Mouse (Mus musculus) cortical plate, adult 2 months (tissue): ENCODE data around the gene F8. TPM values are rescaled to one million over a fixed set of nuclear protein-coding genes. Genes with fewer than 3 reads are reported as not detected.
"Not testable (repeated sequence)": the region's sequence is repeated elsewhere in the genome, so short reads cannot be mapped to it uniquely, and the experiment has no call there.

ENCODE experiments used
- H3K27ac ChIP-seq: fragments of 200-500 bp; 2 replicates; pipeline ENCODE4 v1.5.1; 2012; ENCODE audit warnings: low read length, control low read depth, inconsistent platforms; ENCODE audit not compliant: insufficient read depth
- H3K4me1 ChIP-seq: fragments of 200-500 bp; 2 replicates; pipeline ENCODE4 v1.6.1; 2011; ENCODE audit warnings: low read length; ENCODE audit not compliant: control insufficient read depth, insufficient read depth
- H3K4me3 ChIP-seq: fragments of 200-500 bp; 2 replicates; pipeline ENCODE4 v1.5.1; 2011; ENCODE audit warnings: mild to moderate bottlenecking, low read length, control low read depth; ENCODE audit not compliant: insufficient read depth
- CTCF ChIP-seq: fragments of 200-500 bp; IDR thresholded peaks from 2 replicates; pipeline ENCODE4 v1.5.1; 2011; ENCODE audit warnings: mild to moderate bottlenecking, control low read depth, low read length; ENCODE audit not compliant: insufficient read depth; ENCODE audit errors: extremely low read depth
- POLR2A ChIP-seq: fragments of 200-500 bp; IDR thresholded peaks from 2 replicates; pipeline ENCODE4 v1.6.1; 2011; ENCODE audit warnings: mild to moderate bottlenecking, low read length, control low read depth; ENCODE audit not compliant: insufficient read depth; ENCODE audit errors: extremely low read depth
- polyA plus RNA-seq: library from polyadenylated mRNA; depleted of rRNA; stranded (reverse); fragments of >200 nt; gene quantifications from 2 replicates; pipeline ENCODE4 v1.2.3, GENCODE M21; 2012

Gene F8
- polyA plus RNA-seq, 1 experiment, result 0.79 TPM

DNA sequence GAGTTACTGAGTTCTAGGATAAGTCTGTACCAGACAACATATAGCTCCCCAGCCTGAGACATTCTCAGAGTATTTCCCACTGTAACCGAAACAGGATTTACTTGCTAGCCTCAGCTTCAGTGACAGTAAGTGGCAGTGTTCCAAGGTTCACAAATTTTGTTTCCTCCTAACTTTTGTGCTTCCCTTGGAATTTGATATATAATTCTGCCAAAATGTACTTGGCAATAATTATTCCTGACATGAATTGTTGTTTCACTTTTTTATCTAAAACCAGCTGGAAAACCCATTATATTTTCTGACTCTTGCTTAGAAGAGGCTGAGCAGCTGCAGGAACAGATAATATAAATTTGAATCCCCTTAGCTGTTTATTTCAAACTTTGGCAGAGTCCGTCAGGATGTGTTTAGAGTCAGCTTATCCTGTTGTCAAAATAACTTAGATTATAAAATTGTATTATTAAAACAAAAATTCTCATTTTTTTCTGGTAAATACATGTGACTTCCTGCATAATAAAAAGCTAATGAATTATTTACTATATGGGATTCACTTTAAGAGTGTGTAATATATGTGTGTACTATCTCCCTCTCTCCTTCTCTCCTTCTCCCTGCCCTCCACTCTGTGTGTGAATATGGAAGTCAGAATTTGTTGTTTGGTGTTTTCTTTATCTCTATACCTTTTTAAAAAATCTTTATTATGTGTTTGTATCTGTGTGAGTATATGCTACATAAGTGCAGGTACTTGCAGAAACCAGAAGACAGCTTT is 9.6 kb downstream of the F8 start:
- Histone ChIP-seq H3K4me1 (no peaks in the 10 kb centered on the region), H3K27ac (no peak overlapping the region), H3K4me3 (no peak overlapping the region)
- TF ChIP-seq POLR2A (no peak), CTCF (no peak)

DNA sequence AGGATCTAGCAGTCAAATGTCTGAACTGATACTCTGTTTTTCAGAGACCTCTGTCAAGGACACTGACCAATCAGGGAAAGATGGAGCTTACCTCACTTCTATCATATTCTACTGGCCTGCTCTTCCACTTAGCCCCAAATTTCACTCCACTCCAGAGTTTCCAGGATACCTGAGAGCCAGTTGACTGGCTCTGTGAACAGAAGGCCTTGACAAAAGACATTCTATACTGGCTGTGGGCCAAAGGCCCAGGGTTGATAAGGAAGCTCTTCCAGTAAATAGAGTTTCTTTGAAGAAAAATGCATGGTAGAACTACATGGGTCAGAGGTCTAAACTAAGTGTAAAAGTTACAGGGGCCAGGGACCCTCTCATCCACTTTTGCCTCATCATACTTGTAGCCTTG is 12.2 kb downstream of the F8 start:
- Histone ChIP-seq H3K27ac (no peak overlapping the region), H3K4me1 (no peaks in the 10 kb centered on the region), H3K4me3 (no peak overlapping the region)
- no peak for TF ChIP-seq POLR2A
- TF ChIP-seq CTCF, result no peak

DNA sequence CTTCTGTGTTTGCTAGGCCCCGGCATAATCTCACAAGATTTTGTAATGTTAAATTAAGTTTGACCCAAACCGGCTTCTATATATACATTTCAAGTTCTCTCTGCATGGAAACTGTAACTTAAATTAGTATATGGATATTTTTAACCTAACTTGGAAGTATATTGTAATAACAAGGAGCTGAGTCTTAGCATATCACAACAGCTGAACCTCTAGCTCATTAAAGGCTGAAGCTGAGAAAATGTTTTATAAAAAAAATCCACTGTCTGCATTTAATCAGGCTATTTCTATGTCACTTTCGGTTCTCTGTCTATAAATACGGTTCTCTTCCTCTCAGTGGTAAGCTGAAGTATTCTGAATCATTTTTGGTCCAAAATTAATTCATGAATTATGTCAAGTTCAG is 58.9 kb downstream of the F8 start:
- H3K4me3 ChIP-seq, result no peak overlapping the region
- H3K27ac ChIP-seq, result no peak overlapping the region
- H3K4me1 ChIP-seq, result no peaks in the 10 kb centered on the region
- no peak for TF ChIP-seq POLR2A
- no peak for TF ChIP-seq CTCF

DNA sequence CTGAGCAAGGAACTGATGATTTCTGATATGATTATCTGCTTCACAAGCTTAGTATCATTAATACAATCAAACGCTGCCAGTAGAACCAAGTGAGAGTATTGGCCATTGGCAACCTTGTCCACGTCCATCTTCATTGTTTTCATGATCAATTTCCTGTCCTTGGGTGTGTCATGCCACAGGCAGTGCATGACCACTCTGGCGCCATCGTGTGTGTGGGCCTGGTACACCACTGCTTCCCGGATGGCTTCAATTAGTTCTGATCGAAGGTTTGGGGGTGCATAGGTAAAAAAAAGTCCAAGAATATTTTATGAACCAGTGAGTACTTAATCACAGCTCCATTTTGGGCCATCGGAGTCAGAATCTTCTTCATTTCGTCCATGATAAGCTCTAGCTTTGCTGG is 110.7 kb downstream of the F8 start:
- H3K4me1 ChIP-seq, result no peaks in the 10 kb centered on the region
- no peak for TF ChIP-seq CTCF
- TF ChIP-seq POLR2A, result no peak
- no peak overlapping the region for H3K27ac ChIP-seq
- no peak overlapping the region for H3K4me3 ChIP-seq

DNA sequence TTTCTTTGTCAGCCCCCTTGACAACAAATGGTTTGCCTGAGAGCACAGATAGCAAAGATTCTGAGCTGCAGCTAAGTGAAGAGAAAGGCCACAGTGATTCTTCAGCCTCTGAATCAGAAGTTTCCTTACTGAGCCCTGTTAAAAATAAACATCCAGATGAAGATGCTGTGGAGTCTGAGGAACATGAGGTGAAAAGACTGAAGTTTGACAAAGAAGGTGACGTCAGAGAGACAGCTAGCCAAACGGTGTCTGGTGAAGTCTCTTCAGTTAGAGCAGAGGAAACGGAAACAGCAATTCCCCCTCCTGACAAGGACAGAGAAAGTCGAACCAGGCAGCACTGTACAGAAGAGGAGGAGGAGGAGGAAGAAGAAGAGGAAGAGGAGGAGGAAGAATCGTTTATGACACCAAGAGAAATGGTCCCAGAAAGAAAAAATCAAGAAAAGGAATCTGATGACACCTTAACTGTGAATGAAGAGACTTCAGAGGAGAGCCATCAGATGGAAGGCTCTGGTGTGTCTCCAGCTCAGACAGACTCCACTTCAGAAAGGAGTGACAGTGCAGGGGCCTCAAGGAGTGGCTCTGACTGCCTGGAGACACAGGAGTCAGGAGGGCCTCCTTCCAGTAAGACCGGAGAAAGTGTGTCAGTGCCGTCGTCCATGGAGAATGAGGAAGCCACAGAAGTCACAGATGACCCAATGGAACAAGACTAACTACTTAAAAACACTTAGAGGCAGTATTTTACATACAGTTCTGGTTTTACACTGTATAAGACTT is 148.6 kb downstream of the F8 start:
- not testable (repeated sequence) for H3K27ac ChIP-seq, H3K4me3 ChIP-seq, H3K4me1 ChIP-seq

DNA sequence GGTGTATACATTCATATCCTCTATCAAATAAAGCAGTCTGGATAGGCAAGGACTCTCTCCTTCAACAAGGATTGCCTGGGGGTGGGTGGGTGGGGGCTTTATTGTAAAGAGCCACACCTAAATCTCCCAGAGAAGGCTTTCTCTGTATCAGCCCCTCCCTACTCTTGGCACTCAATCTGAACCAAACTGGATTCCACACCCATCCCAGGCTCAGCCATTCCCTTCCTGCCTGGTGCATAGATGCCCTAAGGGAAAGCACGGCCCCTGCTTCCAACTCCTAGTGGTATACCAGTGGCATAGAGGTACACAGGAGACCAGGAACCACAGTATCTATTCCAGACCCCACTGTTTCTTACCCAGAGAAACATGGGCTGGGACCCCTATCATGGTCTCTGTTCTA is 151.0 kb downstream of the F8 start:
- Histone ChIP-seq H3K27ac (no peak overlapping the region), H3K4me3 (no peak overlapping the region), H3K4me1 (no peaks in the 10 kb centered on the region)
- TF ChIP-seq POLR2A (no peak), CTCF (no peak)

DNA sequence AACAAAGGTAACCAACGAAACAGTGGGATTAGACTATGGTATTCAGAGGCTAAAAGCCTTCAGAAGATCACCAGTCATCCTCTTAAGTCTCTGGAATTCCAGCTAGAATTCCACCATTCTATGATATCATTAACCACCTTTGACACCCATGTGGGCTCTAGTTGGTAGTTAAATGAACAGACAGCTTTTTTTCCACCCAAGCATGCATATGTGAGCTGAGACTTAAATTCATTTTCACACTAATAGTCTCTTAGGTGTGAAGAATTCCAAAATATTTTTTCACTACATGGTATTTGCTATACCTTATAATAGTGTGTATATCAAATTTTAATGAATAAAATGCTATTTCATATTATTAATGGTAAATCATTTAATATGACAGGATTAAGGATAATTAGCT is 218.7 kb downstream of the F8 start, which contains the start of gene Smim9:
Smim9 (minus strand) TSS at position 101 of the 400 bp plus-strand sequence.
- TF ChIP-seq POLR2A, result no peak
- H3K4me1 ChIP-seq, result no peaks in the 10 kb centered on the region
- H3K27ac ChIP-seq, result no peak within 1 kb of the TSS
- no peak within 1 kb of the TSS for H3K4me3 ChIP-seq

DNA sequence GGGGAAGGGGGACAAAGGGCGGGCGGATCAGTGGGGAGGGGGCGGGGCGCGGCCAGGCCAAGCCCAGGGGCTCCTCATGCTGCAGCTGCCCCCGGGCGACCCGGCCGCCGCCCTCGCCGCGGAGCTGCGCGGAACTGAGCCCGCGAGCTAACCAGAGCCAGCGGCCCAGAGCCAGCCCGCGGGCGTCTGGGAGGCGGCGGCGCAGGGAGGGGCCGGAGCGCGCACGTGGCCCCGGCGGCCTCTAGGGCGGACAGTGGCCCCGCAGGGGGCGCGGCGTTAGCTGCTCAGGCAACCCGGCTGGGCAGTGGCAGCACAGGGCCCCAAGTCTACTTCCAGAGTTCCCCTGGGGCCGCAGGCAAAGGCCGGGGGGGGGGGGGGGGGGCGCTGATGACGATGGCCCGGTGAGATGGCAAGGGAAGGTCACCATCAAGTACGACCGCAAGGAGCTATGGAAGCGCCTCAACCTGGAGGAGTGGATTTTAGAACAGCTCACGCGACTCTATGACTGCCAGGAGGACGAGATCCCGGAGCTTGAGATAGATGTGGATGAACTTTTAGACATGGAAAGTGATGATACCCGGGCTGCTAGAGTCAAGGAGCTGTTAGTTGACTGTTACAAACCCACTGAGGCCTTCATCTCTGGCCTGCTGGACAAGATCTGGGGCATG is 226.7 kb downstream of the F8 start:
- no peak overlapping the region for H3K27ac ChIP-seq
- no peak for TF ChIP-seq CTCF
- TF ChIP-seq POLR2A, result no peak
- H3K4me1 ChIP-seq, result no peaks in the 10 kb centered on the region
- no peak overlapping the region for H3K4me3 ChIP-seq

DNA sequence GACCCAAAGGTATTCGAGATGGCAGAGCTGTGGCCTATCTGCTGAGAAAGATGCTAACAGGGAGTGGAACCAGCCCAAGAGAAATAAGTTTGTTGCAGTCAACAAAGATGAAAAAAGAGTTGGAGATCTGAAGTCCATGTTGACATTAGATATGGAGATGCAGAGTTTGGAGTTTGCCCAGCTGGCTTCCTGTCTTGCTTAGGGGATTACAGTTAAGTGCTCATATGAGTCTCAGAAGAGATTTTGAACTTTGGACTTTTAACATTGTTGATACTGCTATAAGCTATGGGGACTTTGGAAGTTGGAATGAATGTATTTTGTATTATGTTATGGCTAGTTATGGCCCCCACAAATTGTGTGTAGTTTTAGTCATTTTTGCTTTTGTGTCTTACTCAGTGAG is 230.2 kb downstream of the F8 start:
- Histone ChIP-seq H3K4me1 (no peaks in the 10 kb centered on the region), H3K27ac (no peak overlapping the region), H3K4me3 (no peak overlapping the region)
- TF ChIP-seq CTCF, result no peak
- no peak for TF ChIP-seq POLR2A

DNA sequence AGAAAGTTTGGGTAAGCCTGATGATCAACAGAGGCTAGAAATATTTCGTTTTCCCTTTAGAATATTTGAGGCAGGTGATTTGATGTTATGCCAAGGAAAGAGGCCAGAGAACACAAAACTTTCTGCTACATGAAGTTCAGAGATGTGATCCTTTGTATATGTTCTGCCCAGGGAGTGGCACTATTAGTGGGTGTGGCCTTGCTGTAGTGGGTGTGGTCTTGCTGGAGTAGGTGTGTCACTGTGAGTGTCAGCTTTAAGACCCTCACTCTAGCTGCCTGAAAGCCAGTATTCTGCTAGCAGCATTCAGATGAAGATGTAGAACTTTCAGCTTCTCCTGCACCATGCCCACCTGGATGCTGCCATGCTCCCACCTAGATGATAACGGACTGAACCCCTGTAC is 232.1 kb downstream of the F8 start:
- H3K4me3 ChIP-seq, result no peak overlapping the region
- H3K4me1 ChIP-seq, result no peaks in the 10 kb centered on the region
- TF ChIP-seq POLR2A (no peak), CTCF (no peak)
- no peak overlapping the region for H3K27ac ChIP-seq
